Mouse (Mus musculus) forebrain, embryonic 15.5 days (tissue): Measurements from ENCODE around the gene Stac2. TPM values are rescaled to one million over a fixed set of nuclear protein-coding genes. Genes with fewer than 3 reads are reported as not detected.
A peak's percentile ranks its signal among the peaks of the same experiment; 100 is the strongest.

Experiments
- ATAC-seq: fragments of 200-750 bp; cut with Nextera tagmentation; replicated peaks from 2 replicates; pipeline ENCODE4 v1.8.0; 2017; ENCODE audit warnings: mild to moderate bottlenecking, moderate TSS enrichment, moderate library complexity
- H3K27ac ChIP-seq: fragments of 300-500 bp; sonication (generic); replicated peaks from 2 replicates; pipeline ENCODE4 v1.5.1; 2015; ENCODE audit warnings: mild to moderate bottlenecking, inconsistent platforms
- H3K27me3 ChIP-seq: fragments of 300-500 bp; sonication (generic); 2 replicates; pipeline ENCODE4 v1.6.1; 2015; ENCODE audit warnings: inconsistent platforms
- H3K36me3 ChIP-seq: fragments of 300-500 bp; sonication (generic); 2 replicates; pipeline ENCODE4 v1.6.1; 2015; ENCODE audit warnings: mild to moderate bottlenecking, inconsistent platforms
- H3K4me1 ChIP-seq: fragments of 300-500 bp; sonication (generic); 2 replicates; pipeline ENCODE4 v1.6.1; 2015; ENCODE audit warnings: inconsistent platforms
- H3K4me2 ChIP-seq: fragments of 300-500 bp; sonication (generic); replicated peaks from 2 replicates; pipeline ENCODE4 v1.6.1; 2015; ENCODE audit warnings: mild to moderate bottlenecking, inconsistent platforms
- H3K4me3 ChIP-seq: fragments of 300-500 bp; sonication (generic); 2 replicates; pipeline ENCODE4 v1.5.1; 2015; ENCODE audit warnings: mild to moderate bottlenecking, inconsistent platforms
- H3K9ac ChIP-seq: fragments of 300-500 bp; sonication (generic); replicated peaks from 2 replicates; pipeline ENCODE4 v1.6.1; 2015; ENCODE audit warnings: mild to moderate bottlenecking, inconsistent platforms
- H3K9me3 ChIP-seq: fragments of 300-500 bp; sonication (generic); 2 replicates; pipeline ENCODE4 v1.6.1; 2016; ENCODE audit warnings: inconsistent platforms
- WGBS: fragments of 180-500 bp; shearing (Covaris S2); methylation state at CpG from one replicate; pipeline ENCODE4 v1.1.7; 2015; ENCODE audit warnings: mixed read lengths; 5-methylcytosine and 5-hydroxymethylcytosine counted together
- polyA plus RNA-seq: library from polyadenylated mRNA; unstranded; fragments of >200 nt; fragmentation: Nextera tagmentation; extraction: Ambion mirVana; gene quantifications from 2 replicates; pipeline ENCODE4 v1.2.1, GENCODE M21; 2015

Gene Stac2
- polyA plus RNA-seq, 1 experiment from 2014 or later: 3.2 TPM

GRCm38 (mm10) chr11:98049672-98050519, 3.4 kb downstream of the Stac2 start:
- H3K27me3 ChIP-seq: peaks cover 35% of the 10 kb centered on the region
- no peaks in the 10 kb centered on the region for H3K36me3 ChIP-seq
- ATAC-seq: no peak
- WGBS: 73% methylated on average over 14 of the region's 14 CpGs
- H3K9me3 ChIP-seq: no peaks in the 10 kb centered on the region
- H3K4me2 ChIP-seq: no peak overlapping the region
- H3K4me1 ChIP-seq: peaks cover 40% of the 10 kb centered on the region
- no peak overlapping the region for H3K9ac ChIP-seq
- no peak overlapping the region for H3K27ac ChIP-seq
- H3K4me3 ChIP-seq: no peak overlapping the region

DNA sequence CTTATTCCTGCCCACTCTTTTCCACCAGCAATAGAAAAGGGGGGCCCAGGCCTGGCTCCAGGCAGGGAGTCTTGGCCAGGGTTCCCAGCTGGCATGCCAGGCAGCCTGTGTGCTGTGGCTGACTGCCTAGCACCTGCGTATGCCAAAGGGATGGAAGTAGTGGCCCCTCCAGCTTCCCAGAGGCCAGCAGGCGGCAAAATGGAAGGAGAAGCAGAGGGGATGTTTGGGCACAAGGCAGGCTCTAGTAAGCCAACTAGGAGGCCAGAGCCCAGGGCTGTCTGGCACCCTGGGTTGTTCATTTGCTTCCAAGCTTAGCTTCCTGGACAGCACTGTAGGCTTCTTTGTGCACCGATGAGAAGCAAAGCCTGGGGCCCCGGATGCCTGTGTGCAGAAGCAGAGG, 5.5 kb downstream of the Stac2 start:
- 63% methylated on average over 4 of the region's 4 CpGs for WGBS
- H3K36me3 ChIP-seq: no peaks in the 10 kb centered on the region
- no peak overlapping the region for H3K9ac ChIP-seq
- H3K9me3 ChIP-seq: no peaks in the 10 kb centered on the region
- peaks cover 30% of the 10 kb centered on the region for H3K27me3 ChIP-seq
- no peak overlapping the region for H3K4me3 ChIP-seq
- peak; percentile 59 for ATAC-seq
- H3K27ac ChIP-seq: peak overlapping the region; percentile 38
- peaks cover 40% of the 10 kb centered on the region for H3K4me1 ChIP-seq
- H3K4me2 ChIP-seq: no peak overlapping the region

- no peaks in the 10 kb centered on the region for H3K9me3 ChIP-seq
- WGBS: 85% methylated on average over 1 of the region's 1 CpGs
- peaks cover 27% of the 10 kb centered on the region for H3K4me1 ChIP-seq
- H3K4me2 ChIP-seq: no peak overlapping the region
- no peaks in the 10 kb centered on the region for H3K36me3 ChIP-seq
- ATAC-seq: no peak
- no peak overlapping the region for H3K9ac ChIP-seq
- H3K4me3 ChIP-seq: no peak overlapping the region
- no peak overlapping the region for H3K27ac ChIP-seq
- H3K27me3 ChIP-seq: peaks cover 19% of the 10 kb centered on the region
These were observed 6.8 kb downstream of the Stac2 start for GRCm38 (mm10) chr11:98046466-98046865.

- Histone ChIP-seq H3K4me1 (peaks cover 22% of the 10 kb centered on the region), H3K9ac (no peak overlapping the region), H3K27ac (no peak overlapping the region), H3K4me2 (no peak overlapping the region), H3K27me3 (peaks cover 11% of the 10 kb centered on the region), H3K4me3 (no peak overlapping the region), H3K36me3 (no peaks in the 10 kb centered on the region), H3K9me3 (no peaks in the 10 kb centered on the region)
- WGBS: 68% methylated on average over 4 of the region's 4 CpGs
- no peak for ATAC-seq
These were observed 7.7 kb downstream of the Stac2 start for GRCm38 (mm10) chr11:98045596-98045995.

- no peak overlapping the region for H3K4me3 ChIP-seq
- H3K27ac ChIP-seq: no peak overlapping the region
- H3K9ac ChIP-seq: no peak overlapping the region
- H3K4me1 ChIP-seq: peaks cover 22% of the 10 kb centered on the region
- no peak overlapping the region for H3K4me2 ChIP-seq
- no peaks in the 10 kb centered on the region for H3K27me3 ChIP-seq
- no peaks in the 10 kb centered on the region for H3K9me3 ChIP-seq
- 67% methylated on average over 5 of the region's 5 CpGs for WGBS
- no peaks in the 10 kb centered on the region for H3K36me3 ChIP-seq
- ATAC-seq: no peak
These were observed 9.2 kb downstream of the Stac2 start for GRCm38 (mm10) chr11:98044074-98044473.

DNA sequence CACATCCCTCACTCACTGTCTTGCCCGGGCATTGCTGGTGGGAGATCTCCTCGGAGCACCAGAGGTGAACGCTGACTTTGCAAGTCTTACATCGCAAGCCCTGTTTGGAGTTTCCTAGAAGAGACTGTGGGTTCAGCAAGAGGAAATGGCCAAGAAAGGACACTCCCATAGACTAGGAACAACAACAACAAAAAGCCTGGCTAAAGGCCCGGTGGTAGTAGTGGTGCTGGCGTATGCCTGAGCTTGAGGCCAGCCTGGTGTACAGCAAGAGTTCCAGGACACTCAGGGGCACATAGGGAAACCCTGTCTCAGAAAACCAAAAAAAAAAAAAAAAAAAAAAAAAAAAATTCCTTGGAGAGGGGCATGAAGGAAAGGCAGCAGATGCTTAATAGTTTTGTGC, 10.5 kb downstream of the Stac2 start:
- no peaks in the 10 kb centered on the region for H3K27me3 ChIP-seq
- no peak overlapping the region for H3K9ac ChIP-seq
- H3K36me3 ChIP-seq: no peaks in the 10 kb centered on the region
- H3K27ac ChIP-seq: no peak overlapping the region
- ATAC-seq: no peak
- H3K4me2 ChIP-seq: no peak overlapping the region
- H3K4me3 ChIP-seq: no peak overlapping the region
- peaks cover 14% of the 10 kb centered on the region for H3K4me1 ChIP-seq
- WGBS: 84% methylated on average over 6 of the region's 6 CpGs
- H3K9me3 ChIP-seq: no peaks in the 10 kb centered on the region

- H3K4me3 ChIP-seq: no peak overlapping the region
- ATAC-seq: no peak
- WGBS: 79% methylated on average over 8 of the region's 8 CpGs
These were observed 12.3 kb downstream of the Stac2 start for GRCm38 (mm10) chr11:98040975-98041374.

GRCm38 (mm10) chr11:98037871-98038270, 15.4 kb downstream of the Stac2 start:
- Histone ChIP-seq H3K4me3 (no peak overlapping the region), H3K27ac (no peak overlapping the region), H3K27me3 (peaks cover 10% of the 10 kb centered on the region; the same call in 1 of the 2 replicates), H3K9ac (no peak overlapping the region), H3K4me2 (no peak overlapping the region), H3K9me3 (no peaks in the 10 kb centered on the region), H3K36me3 (no peaks in the 10 kb centered on the region), H3K4me1 (peaks cover 21% of the 10 kb centered on the region)
- ATAC-seq: no peak
- 63% methylated on average over 14 of the region's 14 CpGs for WGBS

More at GRCm38 (mm10) chr11:98040975-98041374, 12.3 kb downstream of the Stac2 start:
- Histone ChIP-seq H3K9me3 (no peaks in the 10 kb centered on the region), H3K27me3 (peaks cover 10% of the 10 kb centered on the region; the same call in 1 of the 2 replicates), H3K36me3 (no peaks in the 10 kb centered on the region), H3K27ac (no peak overlapping the region), H3K4me1 (peaks cover 17% of the 10 kb centered on the region), H3K9ac (no peak overlapping the region), H3K4me2 (no peak overlapping the region)

- Histone ChIP-seq H3K4me2 (peak overlapping the region; percentile 86), H3K4me3 (peak overlapping the region; percentile 41), H3K27ac (no peak overlapping the region), H3K9ac (peak overlapping the region; percentile 57), H3K4me1 (peaks cover 27% of the 10 kb centered on the region), H3K9me3 (no peaks in the 10 kb centered on the region), H3K27me3 (peaks cover 10% of the 10 kb centered on the region; the same call in 1 of the 2 replicates), H3K36me3 (peaks cover 4% of the 10 kb centered on the region)
- ATAC-seq: 0 out of 2 replicates have a peak, but pooled peaks have one; percentile 44
- under 1% methylated on average over 24 of the region's 27 CpGs for WGBS
These were observed 17.3 kb downstream of the Stac2 start for GRCm38 (mm10) chr11:98035977-98036377.

- 13% methylated on average over 4 of the region's 4 CpGs for WGBS
- ATAC-seq: peak; percentile 28; the same call in 1 of the 2 replicates
- H3K4me2 ChIP-seq: no peak overlapping the region
These were observed 18.4 kb downstream of the Stac2 start for GRCm38 (mm10) chr11:98034840-98035239.

GRCm38 (mm10) chr11:98034061-98034460, 19.2 kb downstream of the Stac2 start:
- H3K4me1 ChIP-seq: peaks cover 27% of the 10 kb centered on the region
- ATAC-seq: no peak
- H3K9ac ChIP-seq: no peak overlapping the region
- H3K27me3 ChIP-seq: peaks cover 10% of the 10 kb centered on the region; the same call in 1 of the 2 replicates
- 81% methylated on average over 5 of the region's 5 CpGs for WGBS
- H3K4me3 ChIP-seq: no peak overlapping the region
- H3K9me3 ChIP-seq: no peaks in the 10 kb centered on the region
- H3K27ac ChIP-seq: no peak overlapping the region
- H3K4me2 ChIP-seq: no peak overlapping the region
- H3K36me3 ChIP-seq: peaks cover 22% of the 10 kb centered on the region

More at GRCm38 (mm10) chr11:98034840-98035239, 18.4 kb downstream of the Stac2 start:
- Histone ChIP-seq H3K36me3 (peaks cover 14% of the 10 kb centered on the region), H3K4me1 (peaks cover 27% of the 10 kb centered on the region), H3K27ac (peak overlapping the region; percentile 44), H3K9me3 (no peaks in the 10 kb centered on the region), H3K4me3 (no peak overlapping the region), H3K9ac (no peak overlapping the region), H3K27me3 (peaks cover 10% of the 10 kb centered on the region; the same call in 1 of the 2 replicates)

DNA sequence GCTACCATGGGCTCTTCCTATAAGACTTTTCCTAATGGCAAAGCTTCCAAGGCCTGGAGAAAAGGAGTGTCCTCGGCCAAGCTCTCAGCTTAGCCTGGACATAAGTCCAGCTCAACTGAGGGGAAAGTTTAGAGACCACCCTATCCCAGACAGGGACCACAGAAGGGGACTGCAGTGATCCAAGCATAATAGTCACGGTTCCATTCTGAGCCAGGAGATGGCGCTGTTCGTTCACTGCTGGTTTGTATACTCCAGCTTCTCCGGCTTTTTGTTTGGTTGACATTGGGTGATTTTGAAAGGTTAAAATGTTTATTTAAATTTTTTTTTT, 21.9 kb downstream of the Stac2 start:
- Histone ChIP-seq H3K27ac (no peak overlapping the region), H3K9me3 (no peaks in the 10 kb centered on the region), H3K4me1 (peaks cover 35% of the 10 kb centered on the region), H3K27me3 (peaks cover under 1% of the 10 kb centered on the region; the same call in 1 of the 2 replicates), H3K4me2 (no peak overlapping the region), H3K36me3 (peaks cover 31% of the 10 kb centered on the region), H3K4me3 (no peak overlapping the region), H3K9ac (no peak overlapping the region)
- WGBS: 2% methylated on average over 5 of the region's 5 CpGs
- no peak for ATAC-seq
